Mouse (Mus musculus) myocyte (in vitro differentiated cells): ENCODE data around the gene Ifna4. TPM values are rescaled to one million over a fixed set of nuclear protein-coding genes. Genes with fewer than 3 reads are reported as not detected.
"Not testable (repeated sequence)": the region's sequence is repeated elsewhere in the genome, so short reads cannot be mapped to it uniquely, and the experiment has no call there.

ENCODE experiments used
- H3K27me3 ChIP-seq: one replicate; pipeline ENCODE4 v1.6.1; 2011; ENCODE audit not compliant: control insufficient read depth, insufficient read depth, insufficient read length
- H3K36me3 ChIP-seq: one replicate; pipeline ENCODE4 v1.6.1; 2011; ENCODE audit not compliant: control insufficient read depth, insufficient read depth
- H3K4me2 ChIP-seq: one replicate; pipeline ENCODE4 v1.6.1; 2011; ENCODE audit warnings: low read depth, control low read depth
- H3K4me3 ChIP-seq: one replicate; pipeline ENCODE4 v1.5.1; 2011; ENCODE audit warnings: mild to moderate bottlenecking, control low read depth, moderate library complexity
- H3K79me2 ChIP-seq: one replicate; pipeline ENCODE4 v1.6.1; 2011; ENCODE audit not compliant: control insufficient read depth, insufficient read depth
- H3ac ChIP-seq: one replicate; pipeline ENCODE4 v1.6.1; 2011; ENCODE audit not compliant: control insufficient read depth, insufficient read length
- CEBPB ChIP-seq: IDR thresholded peaks from 2 replicates; pipeline ENCODE4 v1.6.1; 2011; ENCODE audit warnings: mild to moderate bottlenecking, moderate library complexity; ENCODE audit not compliant: poor library complexity, insufficient read depth, severe bottlenecking
- E2F4 ChIP-seq: IDR thresholded peaks from one replicate; pipeline ENCODE4 v1.6.1; 2011; ENCODE audit warnings: mild to moderate bottlenecking, control low read depth, moderate library complexity; ENCODE audit not compliant: insufficient read depth
- MAX ChIP-seq: IDR thresholded peaks from one replicate; pipeline ENCODE4 v1.6.1; 2011; ENCODE audit warnings: low read depth, mild to moderate bottlenecking, control low read depth
- MYOD1 ChIP-seq, 3 experiments: IDR thresholded peaks; one replicate each; pipeline ENCODE4 v1.6.1; 2011; ENCODE audit warnings: control low read depth in 2 of 3, low read depth in 2 of 3, mild to moderate bottlenecking in 2 of 3, moderate library complexity in 1 of 3; ENCODE audit not compliant: insufficient read length in 2 of 3, control insufficient read depth in 1 of 3
- MYOG ChIP-seq, 3 experiments: IDR thresholded peaks; one replicate each; pipeline ENCODE4 v1.6.1; 2011; ENCODE audit warnings: control low read depth in 2 of 3, low read depth in 2 of 3, mild to moderate bottlenecking in 2 of 3; ENCODE audit not compliant: insufficient read length in 2 of 3, control insufficient read depth in 1 of 3, insufficient read depth in 1 of 3
- POLR2A ChIP-seq: IDR thresholded peaks from one replicate; pipeline ENCODE4 v1.6.1; 2011; ENCODE audit warnings: low read depth, mild to moderate bottlenecking, control low read depth, moderate library complexity; ENCODE audit not compliant: insufficient read length
- POLR2AphosphoS2 ChIP-seq: IDR thresholded peaks from one replicate; pipeline ENCODE4 v1.6.1; 2011; ENCODE audit warnings: low read depth, control low read depth; ENCODE audit not compliant: insufficient read length
- REST ChIP-seq: IDR thresholded peaks from one replicate; pipeline ENCODE4 v1.6.1; 2011; ENCODE audit warnings: mild to moderate bottlenecking, control low read depth, moderate library complexity; ENCODE audit not compliant: insufficient read depth, insufficient read length
- SRF ChIP-seq: IDR thresholded peaks from one replicate; pipeline ENCODE4 v1.6.1; 2011; ENCODE audit warnings: low read depth; ENCODE audit not compliant: control insufficient read depth, insufficient read length
- TCF12 ChIP-seq: IDR thresholded peaks from one replicate; pipeline ENCODE4 v1.6.1; 2011; ENCODE audit warnings: mild to moderate bottlenecking, control low read depth; ENCODE audit not compliant: poor library complexity, insufficient read depth, severe bottlenecking
- TCF3 ChIP-seq: IDR thresholded peaks from one replicate; pipeline ENCODE4 v1.6.1; 2011; ENCODE audit warnings: low read depth, control low read depth; ENCODE audit not compliant: insufficient read length
- USF1 ChIP-seq: IDR thresholded peaks from one replicate; pipeline ENCODE4 v1.6.1; 2011; ENCODE audit warnings: low read depth, mild to moderate bottlenecking, control low read depth, moderate library complexity
- polyA plus RNA-seq: library from polyadenylated mRNA; unstranded; fragments of >200 nt; fragmentation: generic; extraction: Trizol; gene quantifications from one replicate; pipeline ENCODE4 v1.2.1, GENCODE M21; 2012; ENCODE audit warnings: missing spikeins

Gene Ifna4
- not detected for polyA plus RNA-seq

DNA sequence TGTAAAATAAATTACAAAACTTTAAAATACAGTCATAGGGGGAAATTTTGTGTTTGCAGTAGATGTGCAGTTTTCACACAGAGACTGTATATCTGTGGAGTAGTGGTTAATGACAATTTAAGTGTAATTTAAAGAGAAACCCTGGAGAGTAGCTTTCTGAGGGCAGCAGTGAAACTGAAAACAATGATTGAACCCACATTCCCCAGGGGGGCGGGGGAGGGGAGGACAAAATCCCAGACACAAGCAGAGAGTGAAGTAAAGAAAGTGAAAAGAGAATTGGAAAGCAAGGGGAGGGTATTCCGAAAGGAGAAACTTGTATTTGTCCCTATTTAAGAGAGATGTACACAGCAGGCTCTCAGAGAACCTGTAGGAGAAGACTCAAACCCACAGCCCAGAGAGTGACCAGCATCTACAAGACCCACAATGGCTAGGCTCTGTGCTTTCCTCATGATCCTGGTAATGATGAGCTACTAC, at the start of gene Ifna4:
Ifna4 (plus strand) TSS at position 424 of the 474 bp plus-strand sequence.
- H3ac ChIP-seq = no peak within 1 kb of the TSS
- H3K4me2 ChIP-seq = no peak within 1 kb of the TSS
- H3K36me3 ChIP-seq = no peaks in the 10 kb centered on the region
- no peak within 1 kb of the TSS for H3K4me3 ChIP-seq
- peaks cover 9% of the 10 kb centered on the region for H3K27me3 ChIP-seq
- TF ChIP-seq TCF3 (no peak), CEBPB (no peak), POLR2AphosphoS2 (no peak), TCF12 (no peak), MAX (no peak), MYOG (IDR thresholded peaks at IDR 0.05; ENCODE audit: control insufficient read depth in 1 of 3, insufficient read depth in 1 of 3, insufficient read length in 2 of 3, low read depth in 2 of 3) (no peak), USF1 (no peak), E2F4 (no peak), MYOD1 (IDR thresholded peaks at IDR 0.05; ENCODE audit: control insufficient read depth in 1 of 3, insufficient read length in 2 of 3, low read depth in 2 of 3) (no peak), REST (no peak), POLR2A (no peak), SRF (no peak)
- no peaks in the 10 kb centered on the region for H3K79me2 ChIP-seq

DNA sequence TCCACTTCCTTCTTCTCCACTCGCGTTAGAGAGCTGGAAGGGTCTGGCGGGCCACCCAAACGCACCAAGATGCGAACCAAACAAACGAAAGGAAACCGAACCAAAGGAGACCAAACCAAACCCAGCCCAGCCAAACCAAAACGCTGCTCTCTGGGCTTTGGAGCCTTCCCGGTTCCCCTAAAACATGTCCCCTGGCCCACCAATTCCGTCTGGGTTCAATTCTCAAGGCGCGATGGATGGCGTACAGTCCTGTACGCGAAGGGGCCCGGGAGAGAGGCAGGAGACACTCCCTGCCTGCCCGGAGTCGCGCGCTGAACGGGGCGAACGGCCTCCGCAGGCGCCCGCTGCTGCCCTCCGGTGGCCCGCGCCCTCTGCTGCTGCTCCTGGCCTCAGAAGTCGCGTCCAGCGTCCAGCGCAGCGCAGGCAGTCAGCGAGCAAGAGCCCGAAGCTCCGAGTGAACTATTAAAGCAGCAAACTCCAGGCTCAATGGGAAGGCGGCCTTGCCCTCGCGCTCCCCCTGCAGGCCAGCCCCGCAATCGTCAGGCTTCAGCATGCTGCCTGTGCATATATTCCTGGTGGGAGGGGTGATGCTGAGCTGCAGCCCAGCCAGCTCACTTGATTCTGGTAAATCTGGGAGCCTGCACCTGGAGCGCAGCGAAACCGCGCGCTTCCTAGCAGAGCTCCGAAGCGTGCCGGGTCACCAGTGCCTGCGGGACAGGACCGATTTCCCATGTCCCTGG, 47.6 kb upstream of the Ifna4 start, which contains the start of gene Gm13275:
Gm13275 (plus strand) TSS at position 552 of the 740 bp plus-strand sequence.
- not testable (repeated sequence) for H3K27me3 ChIP-seq, H3K4me2 ChIP-seq, H3ac ChIP-seq, H3K36me3 ChIP-seq, H3K4me3 ChIP-seq, H3K79me2 ChIP-seq

DNA sequence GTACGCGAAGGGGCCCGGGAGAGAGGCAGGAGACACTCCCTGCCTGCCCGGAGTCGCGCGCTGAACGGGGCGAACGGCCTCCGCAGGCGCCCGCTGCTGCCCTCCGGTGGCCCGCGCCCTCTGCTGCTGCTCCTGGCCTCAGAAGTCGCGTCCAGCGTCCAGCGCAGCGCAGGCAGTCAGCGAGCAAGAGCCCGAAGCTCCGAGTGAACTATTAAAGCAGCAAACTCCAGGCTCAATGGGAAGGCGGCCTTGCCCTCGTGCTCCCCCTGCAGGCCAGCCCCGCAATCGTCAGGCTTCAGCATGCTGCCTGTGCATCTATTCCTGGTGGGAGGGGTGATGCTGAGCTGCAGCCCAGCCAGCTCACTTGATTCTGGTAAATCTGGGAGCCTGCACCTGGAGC, 44.6 kb upstream of the Ifna4 start, which contains the start of gene Gm13279:
Gm13279 (plus strand) TSS at position 301 of the 400 bp plus-strand sequence.
- not testable (repeated sequence) for H3K36me3 ChIP-seq, H3K4me3 ChIP-seq, H3ac ChIP-seq, H3K4me2 ChIP-seq, H3K79me2 ChIP-seq, H3K27me3 ChIP-seq

DNA sequence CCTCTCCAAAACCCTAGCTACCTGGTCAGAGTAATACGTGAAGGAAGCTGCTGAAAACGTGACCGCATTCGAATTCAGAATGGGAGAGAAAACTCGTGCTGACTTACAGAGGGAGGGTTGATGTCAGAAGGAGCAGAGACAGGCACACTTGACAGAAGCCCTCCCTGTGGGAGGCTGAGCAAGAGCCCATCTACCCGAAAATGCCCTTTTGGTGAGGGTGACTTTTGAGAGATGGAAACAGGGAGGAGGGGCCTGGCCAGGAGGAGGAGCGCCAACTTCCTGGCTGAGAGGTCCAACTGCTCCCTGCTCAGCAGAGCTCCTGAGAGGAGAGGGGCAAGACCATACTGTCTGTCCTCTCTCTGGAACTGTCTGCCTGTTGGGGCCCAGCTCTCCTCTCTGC, 42.3 kb upstream of the Ifna4 start, which contains the start of gene Gm13285:
Gm13285 (plus strand) TSS at position 301 of the 400 bp plus-strand sequence.
- not testable (repeated sequence) for H3K4me3 ChIP-seq, H3K79me2 ChIP-seq, H3K27me3 ChIP-seq, H3ac ChIP-seq, H3K4me2 ChIP-seq, H3K36me3 ChIP-seq

DNA sequence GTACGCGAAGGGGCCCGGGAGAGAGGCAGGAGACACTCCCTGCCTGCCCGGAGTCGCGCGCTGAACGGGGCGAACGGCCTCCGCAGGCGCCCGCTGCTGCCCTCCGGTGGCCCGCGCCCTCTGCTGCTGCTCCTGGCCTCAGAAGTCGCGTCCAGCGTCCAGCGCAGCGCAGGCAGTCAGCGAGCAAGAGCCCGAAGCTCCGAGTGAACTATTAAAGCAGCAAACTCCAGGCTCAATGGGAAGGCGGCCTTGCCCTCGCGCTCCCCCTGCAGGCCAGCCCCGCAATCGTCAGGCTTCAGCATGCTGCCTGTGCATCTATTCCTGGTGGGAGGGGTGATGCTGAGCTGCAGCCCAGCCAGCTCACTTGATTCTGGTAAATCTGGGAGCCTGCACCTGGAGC, 38.7 kb upstream of the Ifna4 start, which contains the start of gene Gm13287:
Gm13287 (plus strand) TSS at position 301 of the 400 bp plus-strand sequence.
- H3K27me3 ChIP-seq, H3K79me2 ChIP-seq, H3K4me2 ChIP-seq, H3K36me3 ChIP-seq, H3K4me3 ChIP-seq, H3ac ChIP-seq: not testable (repeated sequence)

DNA sequence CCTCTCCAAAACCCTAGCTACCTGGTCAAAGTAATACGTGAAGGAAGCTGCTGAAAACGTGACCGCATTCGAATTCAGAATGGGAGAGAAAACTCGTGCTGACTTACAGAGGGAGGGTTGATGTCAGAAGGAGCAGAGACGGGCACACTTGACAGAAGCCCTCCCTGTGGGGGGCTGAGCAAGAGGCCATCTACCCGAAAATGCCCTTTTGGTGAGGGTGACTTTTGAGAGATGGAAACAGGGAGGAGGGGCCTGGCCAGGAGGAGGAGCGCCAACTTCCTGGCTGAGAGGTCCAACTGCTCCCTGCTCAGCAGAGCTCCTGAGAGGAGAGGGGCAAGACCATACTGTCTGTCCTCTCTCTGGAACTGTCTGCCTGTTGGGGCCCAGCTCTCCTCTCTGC, 36.4 kb upstream of the Ifna4 start, which contains the start of gene Gm13288:
Gm13288 (plus strand) TSS at position 301 of the 400 bp plus-strand sequence.
- not testable (repeated sequence) for H3K79me2 ChIP-seq, H3K4me2 ChIP-seq, H3ac ChIP-seq, H3K27me3 ChIP-seq, H3K36me3 ChIP-seq, H3K4me3 ChIP-seq

DNA sequence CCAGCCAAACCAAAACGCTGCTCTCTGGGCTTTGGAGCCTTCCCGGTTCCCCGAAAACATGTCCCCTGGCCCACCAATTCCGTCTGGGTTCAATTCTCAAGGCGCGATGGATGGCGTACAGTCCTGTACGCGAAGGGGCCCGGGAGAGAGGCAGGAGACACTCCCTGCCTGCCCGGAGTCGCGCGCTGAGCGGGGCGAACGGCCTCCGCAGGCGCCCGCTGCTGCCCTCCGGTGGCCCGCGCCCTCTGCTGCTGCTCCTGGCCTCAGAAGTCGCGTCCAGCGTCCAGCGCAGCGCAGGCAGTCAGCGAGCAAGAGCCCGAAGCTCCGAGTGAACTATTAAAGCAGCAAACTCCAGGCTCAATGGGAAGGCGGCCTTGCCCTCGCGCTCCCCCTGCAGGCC, 35.9 kb upstream of the Ifna4 start:
- not testable (repeated sequence) for H3K4me2 ChIP-seq

More for the DNA sequence above, 35.9 kb upstream of the Ifna4 start:
- H3K4me3 ChIP-seq, H3K79me2 ChIP-seq, H3K27me3 ChIP-seq, H3K36me3 ChIP-seq, H3ac ChIP-seq: not testable (repeated sequence)
